Mouse (Mus musculus) c-Kit-negative CD71-positive TER-119-positive erythroid progenitor cells, embryonic 14.5 days (primary cell): ENCODE data around the gene Etfbkmt.
"Not testable (repeated sequence)": the region's sequence is repeated elsewhere in the genome, so short reads cannot be mapped to it uniquely, and the experiment has no call there.

ENCODE experiments used
- DNase-seq: peaks from one replicate; pipeline ENCODE4 v3.0.0-alpha.2; 2013; ENCODE audit warnings: low read depth, low spot score

The Etfbkmt gene

DNA sequence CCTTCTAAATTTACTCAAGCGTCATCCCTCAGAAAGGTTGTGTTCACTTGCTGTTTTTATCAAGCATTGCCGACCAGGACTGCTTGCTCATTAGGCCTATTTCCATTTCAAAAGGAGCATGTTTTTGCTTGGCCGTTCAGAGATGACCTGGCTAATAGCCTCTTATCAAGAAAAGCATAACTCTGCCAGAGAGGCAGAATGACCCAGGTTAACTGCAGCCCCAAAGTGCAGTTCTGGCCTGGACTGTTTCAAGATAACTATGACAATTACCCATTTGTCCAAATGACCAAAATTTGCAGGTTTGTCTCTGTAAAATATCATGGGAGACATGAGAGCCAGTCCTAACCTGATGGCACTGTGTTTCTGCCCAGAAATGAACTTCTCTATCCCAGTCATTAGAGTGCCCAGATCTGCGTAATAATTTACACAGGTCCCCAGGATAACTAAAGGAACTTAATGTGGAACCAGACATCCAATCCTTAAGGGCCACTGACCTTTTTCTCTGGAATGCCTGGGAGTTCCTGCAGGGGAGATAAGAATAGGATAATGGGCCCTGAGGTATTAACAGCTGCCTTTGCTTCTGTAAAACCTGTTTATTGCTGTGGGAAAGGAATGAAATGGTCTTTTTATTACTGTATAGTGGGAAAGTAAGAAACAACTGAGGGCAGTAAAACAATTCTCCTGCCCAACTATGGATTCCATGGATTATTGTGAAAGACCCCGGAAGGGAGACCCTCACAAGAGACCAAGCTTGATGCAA is 5.1 kb upstream of the Etfbkmt start:
- no peak for DNase-seq

DNA sequence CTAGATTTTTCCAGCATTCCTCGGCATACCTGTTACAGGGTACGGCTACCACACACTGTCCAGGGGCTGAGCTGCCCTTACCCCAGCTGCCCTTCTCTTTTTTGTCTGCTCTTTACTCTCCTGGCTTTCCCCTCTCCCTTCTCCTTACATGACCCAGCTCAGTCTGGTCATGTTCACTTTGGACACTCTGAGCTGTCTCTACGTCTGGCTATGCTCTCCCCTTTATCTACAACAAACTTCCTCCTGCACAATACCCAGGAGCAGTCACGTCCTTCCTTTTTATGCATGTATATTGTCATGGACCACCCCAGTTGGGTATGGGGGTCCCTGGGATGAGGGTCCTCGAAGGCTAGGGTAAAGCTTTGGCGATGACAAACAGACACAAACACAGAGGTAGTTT is 4.0 kb upstream of the Etfbkmt start:
- no peak for DNase-seq

DNA sequence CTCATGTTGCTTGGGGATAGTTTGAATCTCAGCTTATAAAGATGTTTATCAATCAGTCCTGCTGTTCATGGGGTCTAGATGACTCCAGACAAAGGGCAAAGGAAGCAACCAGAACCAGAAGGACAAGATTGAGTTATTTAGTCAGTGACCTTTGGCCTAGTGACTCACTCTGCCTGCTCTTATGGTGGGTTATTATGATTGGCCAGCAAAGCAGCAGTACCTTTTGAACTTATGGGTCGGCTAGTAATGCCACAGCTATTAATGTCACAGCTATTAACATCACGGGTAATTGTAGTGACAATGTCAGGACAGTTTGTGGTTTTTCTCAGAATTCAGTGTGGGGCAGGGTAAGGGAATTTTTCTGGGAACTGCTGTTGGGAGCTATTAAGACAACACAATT is 1.7 kb upstream of the Etfbkmt start:
- no peak for DNase-seq

DNA sequence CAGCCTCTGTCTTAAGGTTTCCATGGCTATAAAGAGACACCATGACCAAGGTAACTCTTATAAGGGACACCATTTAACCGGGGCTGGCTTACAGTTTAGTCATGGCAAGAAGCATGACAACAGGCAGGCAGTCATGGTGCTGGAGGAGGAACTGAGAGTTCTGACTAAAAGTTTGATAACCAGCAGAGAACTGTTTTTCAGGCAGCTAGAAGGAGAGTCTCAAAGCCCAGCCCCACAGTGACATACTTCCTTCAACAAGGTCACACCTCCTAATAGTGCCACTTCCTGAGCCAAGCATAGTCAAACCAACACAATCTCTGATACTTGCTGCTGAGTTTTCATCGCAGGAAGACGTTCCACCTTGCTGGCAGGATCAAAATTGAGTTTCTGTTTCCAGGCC is 638 bp upstream of the Etfbkmt start:
- DNase-seq = no peak

DNA sequence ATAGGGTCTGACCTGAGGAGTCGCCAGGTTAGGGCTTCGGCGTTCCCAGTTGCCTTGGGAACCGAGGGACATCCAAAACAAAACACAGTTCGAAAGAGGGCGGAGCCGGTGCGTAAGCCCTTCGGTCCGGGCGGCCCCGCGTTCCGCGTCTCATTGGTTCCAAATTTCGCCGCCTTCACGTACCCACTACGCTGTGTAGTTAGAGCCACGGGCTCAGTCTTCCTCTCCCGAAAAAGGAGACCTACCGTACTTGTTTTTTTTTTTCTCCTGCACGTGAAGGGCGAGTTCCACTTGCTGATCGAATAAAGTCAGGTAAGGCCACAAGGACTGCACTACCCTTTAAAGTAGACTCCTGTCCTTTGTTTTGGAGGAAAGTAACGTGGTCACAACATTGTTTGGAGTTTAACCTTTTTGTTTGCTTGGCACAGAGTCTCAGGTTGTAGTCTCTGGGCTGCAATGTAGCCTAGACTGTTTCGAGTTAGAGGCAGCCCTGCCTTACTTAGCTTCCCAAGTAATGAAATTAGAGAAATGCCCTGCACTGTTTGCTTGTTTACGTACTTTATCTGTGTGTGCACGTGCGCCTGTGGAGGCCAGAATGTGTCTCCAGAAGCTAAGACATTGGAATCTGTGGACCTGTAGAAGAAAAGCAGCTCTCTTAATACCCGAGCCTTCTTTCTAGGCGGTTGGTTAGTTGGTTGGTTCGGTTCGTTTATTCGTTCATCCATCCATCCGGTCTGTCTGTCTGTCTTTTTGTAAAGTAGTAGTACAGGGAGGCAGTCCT is 1.9 kb downstream of the Etfbkmt start:
- DNase-seq = peak; percentile 91

DNA sequence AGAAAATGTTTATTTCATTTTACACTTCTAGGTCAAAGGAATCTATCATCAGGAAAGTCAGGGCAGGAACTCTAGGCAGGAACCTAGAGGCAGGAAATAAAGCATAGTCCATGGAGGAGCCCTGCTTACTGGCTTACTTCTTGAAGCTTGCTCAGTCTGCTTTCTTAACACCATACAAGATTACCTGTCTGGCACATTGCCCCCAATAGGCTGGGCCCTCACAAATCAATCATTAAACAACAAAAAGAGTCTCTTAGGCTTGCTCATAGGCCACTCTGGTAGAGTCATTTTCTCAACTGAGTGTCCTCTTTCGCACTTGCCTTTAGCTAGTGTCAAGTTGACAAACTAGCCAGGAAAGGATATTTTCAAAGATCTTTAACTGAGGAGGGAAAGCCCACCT is 5.5 kb downstream of the Etfbkmt start:
- DNase-seq = no peak

DNA sequence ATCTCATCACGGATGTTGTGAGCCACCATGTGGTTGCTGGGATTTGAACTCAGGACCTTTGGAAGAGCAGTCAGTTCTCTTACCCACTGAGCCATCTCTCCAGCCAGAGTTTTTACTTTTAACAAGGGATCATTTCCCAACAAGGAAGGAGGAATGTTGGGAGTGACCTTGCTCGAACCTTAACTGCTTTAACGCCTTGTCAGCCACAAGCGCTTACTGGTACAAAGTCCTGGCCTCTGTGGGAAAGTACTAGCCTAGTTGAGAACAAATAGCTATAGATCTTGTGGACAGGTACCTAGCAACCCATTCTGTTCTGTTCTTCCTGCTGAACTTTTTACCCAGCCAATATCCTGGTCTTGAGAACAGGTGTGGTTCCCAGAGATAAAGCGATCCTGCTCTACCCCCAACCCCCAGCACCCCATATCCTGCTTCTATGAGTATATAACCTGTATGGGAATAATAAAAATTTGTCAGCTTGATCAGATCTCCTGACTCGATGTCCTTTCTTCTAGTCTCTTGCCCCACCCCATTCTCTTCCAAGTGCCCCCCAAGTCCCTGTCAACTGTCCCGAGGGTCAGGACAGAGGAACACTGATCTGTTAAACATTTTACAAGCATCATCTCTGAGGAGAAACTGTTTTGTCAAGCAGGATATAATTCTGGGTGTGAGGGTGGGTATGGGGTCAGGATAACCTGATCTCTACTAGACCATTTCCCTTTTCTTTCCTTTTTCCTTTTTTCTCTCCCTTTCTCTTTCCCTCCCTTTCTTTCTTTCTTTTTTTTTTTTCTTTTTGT is 9.0 kb downstream of the Etfbkmt start:
- DNase-seq = no peak

DNA sequence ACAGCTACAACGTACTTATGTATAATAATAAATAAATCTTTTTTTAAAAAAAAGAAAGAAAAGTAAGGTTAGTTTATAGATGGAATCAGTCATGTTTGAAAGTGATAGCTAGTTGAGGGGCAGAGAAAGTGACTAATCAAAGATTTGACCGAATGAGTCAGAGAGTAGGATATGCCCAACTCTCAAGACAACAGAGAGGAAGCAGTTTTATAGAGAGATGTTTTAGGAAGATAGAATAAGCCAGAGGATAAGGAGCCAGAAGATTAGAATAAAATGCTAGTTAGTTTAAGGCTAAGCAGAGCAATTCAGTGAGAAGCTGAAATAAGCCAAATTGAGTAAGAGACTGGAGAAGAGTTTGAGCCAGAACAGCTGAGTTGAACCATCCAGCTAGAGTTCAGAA is 12.5 kb downstream of the Etfbkmt start:
- DNase-seq = no peak

DNA sequence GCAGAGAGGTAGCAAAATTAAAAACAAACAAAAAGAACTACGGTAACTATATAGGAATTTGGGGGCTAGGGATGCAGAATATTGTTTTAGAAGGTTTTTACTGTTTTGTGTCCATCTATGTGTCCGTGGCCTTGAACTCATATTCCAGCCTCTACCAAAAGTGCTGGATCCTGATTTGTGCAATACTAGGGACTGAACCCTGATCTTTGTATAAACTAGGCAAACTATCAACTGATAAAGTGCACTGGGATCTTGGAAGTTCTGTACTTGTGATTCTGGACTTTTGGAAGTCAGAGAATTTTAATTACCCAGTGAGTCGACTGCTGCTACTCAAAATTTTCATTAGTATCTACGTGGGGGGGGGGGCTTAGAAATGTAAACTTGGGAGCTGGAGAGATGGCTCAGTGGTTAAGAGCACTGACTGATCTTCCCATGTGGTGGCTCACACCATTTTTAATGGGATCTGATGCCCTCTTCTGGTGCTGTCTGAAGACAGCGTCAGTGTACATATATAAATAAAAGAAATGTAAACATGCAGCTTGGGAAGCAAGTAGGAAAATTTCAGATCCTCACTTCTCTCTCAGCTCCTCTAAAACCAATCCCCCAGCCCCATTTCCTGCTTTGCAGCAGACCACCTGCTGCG is 13.9 kb downstream of the Etfbkmt start:
- DNase-seq = no peak

DNA sequence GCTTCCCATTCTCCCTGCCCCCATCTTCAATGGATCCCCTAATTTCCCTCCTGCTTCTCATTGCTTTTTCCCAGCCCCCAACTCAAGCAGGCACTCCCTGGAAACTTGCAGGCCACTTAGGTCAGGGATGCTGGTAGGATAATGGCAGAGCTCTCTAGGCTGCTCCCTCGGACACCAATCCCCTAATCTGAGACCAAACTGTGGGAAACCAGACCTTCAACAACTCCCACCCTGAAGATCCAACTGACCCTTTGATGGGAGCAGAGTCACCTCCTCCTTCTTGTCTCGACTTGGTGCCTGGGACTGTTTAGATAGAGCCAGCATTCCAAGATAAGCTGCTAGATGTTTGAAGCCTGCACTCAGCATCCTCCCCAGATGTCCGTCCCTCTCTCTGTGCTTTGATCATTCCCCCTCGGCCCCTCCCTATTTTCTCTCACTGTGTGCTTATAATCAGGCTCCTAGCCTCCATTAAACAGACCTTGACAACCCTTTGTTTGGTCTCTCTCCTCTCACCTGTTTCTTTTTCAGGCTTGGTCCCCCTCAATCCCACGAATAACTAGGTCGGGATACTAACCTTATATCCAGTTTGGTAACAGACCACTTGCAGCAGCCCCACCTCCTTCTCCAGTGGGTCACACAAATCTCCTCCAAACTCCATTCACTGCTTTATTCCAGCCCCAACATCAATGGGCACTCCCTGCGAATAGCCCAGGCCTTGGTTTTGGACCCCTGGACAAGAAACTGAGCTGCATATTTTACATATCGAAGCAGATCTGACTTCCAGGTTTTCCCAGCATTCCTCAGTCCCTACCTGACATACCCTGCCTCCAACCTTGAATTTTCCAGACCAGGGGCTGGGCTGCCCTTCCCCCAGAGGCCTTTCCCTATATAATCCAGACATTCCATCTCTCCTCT is 14.7 kb downstream of the Etfbkmt start:
- no peak for DNase-seq

DNA sequence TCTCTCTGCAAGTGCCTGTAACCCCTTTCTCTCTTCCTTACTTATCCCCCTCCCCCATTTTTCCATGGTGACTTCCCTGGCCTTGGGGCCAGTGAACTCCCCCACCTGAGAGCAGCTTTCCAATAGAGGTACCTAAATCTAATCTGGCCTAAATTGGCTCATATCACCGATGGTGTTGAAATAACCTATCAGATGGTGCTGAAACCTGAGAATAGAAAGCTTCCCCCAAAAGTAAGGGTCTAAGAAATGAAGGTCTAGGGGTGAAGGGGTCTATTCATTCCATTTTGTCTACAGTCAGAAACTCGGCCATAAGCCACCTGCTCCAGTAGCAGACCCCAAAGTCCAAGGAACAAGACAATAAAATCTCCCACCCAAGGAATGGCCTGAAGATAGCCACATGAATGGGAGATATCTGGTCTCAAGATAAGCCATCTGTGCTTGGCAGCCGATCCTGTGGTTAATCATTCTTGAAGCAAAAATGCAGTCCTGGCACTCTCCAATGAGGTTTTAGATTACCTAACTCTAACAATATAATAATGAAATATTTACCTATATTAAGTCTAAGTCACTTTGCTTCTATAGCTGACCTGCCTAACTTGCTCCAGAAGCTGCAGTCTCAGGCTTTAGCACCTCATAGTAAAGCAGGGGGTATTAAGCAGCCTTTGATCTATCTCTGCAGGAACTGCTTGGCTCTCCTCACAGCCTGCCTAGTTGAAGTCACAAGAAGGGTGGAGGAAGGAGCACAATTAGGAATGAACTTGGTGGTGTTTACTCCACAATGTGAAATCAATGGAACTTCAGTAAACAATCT is 15.6 kb downstream of the Etfbkmt start:
- DNase-seq = no peak

DNA sequence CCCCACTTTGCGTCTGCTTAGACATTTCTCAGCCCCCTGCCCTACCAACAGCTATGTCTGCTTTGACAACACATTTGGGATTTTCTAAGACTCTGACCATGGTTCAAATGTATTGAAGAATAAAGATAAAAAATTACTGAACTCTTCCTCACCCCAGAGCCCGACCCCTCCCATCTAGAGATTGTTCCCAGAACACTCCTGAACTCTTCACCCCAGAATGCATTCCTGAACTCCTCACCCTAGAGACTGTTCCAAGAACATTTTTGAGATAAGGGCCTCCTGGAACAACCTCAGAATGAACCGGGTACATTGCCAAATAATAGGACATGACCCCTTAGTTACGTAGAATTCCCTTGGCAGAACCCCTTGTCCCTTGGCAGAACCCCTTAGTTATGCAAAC is 27.4 kb downstream of the Etfbkmt start:
- not testable (repeated sequence) for DNase-seq

DNA sequence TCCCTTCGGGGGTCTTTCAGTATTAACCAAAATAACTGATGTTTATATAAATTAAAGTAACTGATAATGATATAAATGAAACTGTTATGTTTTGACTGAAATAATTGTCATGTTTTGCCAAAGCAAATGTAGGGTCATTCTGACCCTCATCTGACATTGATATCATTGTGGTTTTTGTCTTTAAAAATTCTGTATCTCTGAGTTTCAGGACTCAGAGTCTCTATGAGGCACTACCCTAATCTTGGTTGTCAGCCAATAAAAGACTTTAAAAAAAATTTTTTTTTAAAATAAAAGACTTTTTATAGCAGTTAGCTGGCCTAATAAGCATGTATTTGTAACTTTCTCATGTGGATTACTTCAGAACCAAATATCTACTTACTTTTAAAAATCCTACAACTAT is 28.0 kb downstream of the Etfbkmt start:
- no peak for DNase-seq

DNA sequence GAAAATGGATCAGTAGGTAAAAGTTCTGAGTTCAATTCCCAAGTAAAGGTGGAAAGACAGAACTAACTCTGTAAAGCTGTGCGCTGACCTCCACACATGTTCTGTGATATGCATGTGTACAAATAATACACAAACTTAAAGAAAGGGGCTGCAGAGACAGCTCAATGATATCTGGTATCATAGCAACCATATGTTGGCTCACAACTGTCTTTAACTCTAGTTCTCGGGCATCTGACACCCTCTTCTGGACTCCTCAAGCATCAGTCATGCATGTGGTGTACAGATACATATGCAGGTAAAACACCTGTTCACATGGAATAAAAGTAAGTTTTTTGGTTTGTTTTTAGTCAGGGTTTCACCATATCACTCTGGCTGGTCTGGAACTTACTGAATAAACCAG is 28.8 kb downstream of the Etfbkmt start:
- DNase-seq = no peak

DNA sequence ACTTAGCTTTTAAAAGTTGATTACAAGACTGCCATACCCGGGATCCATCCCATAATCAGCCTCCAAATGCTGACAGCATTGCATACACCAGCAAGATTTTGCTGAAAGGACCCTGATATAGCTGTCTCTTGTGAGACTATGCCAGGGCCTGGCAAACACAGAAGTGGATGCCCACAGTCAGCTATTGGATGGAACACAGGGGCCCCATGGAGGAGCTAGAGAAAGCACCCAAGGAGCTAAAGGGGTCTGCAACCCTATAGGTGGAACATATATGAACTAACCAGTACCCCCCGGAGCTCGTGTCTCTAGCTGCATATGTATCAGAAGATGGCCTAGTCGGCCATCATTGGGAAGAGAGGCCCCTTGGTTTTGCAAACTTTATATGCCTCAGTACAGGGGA is 30.3 kb downstream of the Etfbkmt start:
- DNase-seq = not testable (repeated sequence)

DNA sequence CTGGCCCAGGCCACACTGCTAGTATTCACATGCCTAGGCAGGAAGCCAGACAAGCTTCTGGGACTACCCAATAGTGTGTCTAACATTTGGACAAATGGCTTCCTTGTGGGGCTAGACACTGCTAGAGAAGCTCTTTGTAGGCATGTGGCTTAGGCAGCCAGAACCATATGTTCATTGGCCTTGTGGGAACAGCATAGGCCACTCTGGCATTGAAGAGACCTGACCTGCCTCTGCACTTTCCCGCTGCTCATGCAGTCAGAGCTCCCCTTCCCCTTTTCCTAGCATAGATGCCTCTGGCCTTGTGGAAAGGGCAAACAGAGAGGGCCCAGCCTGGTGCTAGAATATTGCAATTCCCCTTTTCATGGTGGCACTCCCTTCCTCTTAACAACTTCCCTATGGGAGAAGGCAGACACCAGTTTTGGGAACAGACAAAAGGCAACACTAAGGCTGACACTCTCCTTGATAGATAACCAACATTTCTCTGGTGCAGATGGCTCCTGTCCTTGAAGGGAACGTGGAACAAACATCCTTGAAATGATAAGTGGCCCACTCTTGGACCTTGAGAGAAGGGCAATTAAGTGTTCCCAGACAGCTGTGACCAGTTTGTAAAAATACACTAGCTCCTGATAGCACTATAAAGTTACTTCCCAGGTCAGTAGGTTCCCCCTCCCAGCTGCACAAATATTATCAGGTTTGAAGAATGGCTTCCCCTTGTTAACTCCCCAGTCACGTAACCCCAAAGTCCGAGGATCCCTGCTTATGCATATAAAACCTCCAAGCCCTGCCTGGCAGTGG is 34.4 kb downstream of the Etfbkmt start:
- DNase-seq = no peak

DNA sequence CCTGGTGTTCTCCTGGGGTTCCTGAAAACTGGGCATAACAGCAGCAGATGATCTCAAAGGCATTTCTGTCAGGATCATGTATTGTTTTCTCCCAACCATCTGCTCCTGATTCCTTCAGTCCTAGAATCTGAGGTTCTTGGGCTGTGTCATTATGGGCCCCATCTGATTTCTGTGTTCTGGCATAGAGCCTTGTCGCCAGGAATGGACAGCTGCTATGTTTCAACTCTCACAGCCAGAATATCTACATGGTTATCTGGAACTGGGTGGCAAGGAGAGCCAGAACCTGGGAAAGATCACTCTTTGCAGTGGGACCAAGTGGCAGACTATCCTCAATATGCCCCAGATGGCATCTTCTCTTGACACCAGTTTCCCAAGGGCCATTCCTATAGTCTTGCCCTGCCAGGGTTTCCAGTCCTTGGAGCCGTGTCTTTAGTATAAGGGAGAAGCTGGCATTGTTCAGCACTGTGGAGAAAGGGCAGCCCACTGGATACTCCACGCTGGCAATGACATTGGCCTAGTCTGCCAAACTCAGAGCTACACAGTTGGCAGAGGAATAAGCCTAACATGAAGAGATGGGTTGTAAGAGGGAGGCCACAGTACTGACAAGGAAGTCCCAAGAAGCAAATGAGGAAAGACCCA is 35.4 kb downstream of the Etfbkmt start:
- DNase-seq = no peak

DNA sequence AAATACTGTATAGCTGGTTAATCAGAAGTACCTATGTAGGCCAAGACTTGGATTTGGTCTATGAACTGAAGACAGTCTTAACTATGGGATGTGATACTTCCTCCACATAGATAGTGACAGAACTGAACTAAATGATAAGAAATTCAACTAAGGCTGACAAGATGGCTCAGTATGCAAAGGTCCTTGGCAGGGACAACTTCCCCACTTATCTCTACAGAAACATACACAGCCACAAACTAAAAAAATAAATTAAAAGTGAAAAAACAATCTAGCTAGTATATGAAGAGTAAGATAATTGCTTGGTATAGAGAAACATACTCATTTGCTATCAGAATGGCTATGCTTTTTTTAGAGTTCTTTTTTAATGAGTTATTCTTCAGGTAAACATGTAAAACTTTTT is 39.4 kb downstream of the Etfbkmt start:
- no peak for DNase-seq

DNA sequence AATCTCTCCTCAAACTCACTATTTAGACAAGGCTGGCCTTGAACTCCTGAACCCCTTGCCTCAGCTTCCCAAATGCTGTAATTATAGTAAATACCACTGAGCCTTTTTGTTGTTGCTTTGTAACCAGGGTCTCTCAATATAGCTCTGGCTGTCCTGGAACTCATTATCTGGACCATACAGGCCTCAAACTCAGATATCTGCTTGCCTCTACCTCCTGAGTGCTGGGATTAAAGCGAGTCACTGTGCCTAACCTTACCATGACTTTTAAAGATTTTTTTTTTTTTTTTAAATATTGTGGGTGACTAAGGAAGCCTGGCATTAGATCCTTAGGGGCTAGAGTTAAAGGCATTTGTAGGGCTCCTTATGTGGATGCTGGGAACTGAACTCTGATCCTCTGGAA is 44.4 kb downstream of the Etfbkmt start:
- DNase-seq = no peak
